Mouse (Mus musculus): ENCODE measurements around the gene Nipa1. TPM values are rescaled to one million over a fixed set of nuclear protein-coding genes. Genes with fewer than 3 reads are reported as not detected.

Gene Nipa1
- polyA plus RNA-seq, 1 experiment from 2014 or later, result 3.5 TPM

GRCm38 (mm10) chr7:55928649-55929048 lies 91.1 kb downstream of the Nipa1 start:
- no peak; the same call in 1 of the 2 replicates for ATAC-seq (replicated peaks; ENCODE audit: extremely low read depth, insufficient read depth, low FRiP score)
- Histone ChIP-seq H3K27me3 (ENCODE audit: control insufficient read depth, insufficient read depth, low read length) (no peaks in the 10 kb centered on the region), H3K27ac (ENCODE audit: low read length) (no peak overlapping the region), H3K4me1 (ENCODE audit: control insufficient read depth, insufficient read depth, low read length) (no peaks in the 10 kb centered on the region), H3K9ac (ENCODE audit: low read length) (no peak overlapping the region), H3K4me2 (ENCODE audit: low read depth, low read length) (no peak overlapping the region), H3K4me3 (ENCODE audit: low read length) (no peak overlapping the region), H3K36me3 (ENCODE audit: control insufficient read depth, insufficient read depth) (peaks cover 44% of the 10 kb centered on the region), H3K9me3 (replicated peaks; ENCODE audit: control insufficient read depth, low read length) (no peaks in the 10 kb centered on the region)
- WGBS, result 73% methylated on average over 2 of the region's 2 CpGs

Other genes with a start within 250 kb of the Nipa1 start
- 17.0 and 22.6 TPM in 2 replicates for gene Tubgcp5, start 225.8 kb downstream of the Nipa1 start, polyA plus RNA-seq (2015; fragmentation: Nextera tagmentation; extraction: Ambion mirVana)
- gene Cyfip1, start 178.2 kb downstream of the Nipa1 start, polyA plus RNA-seq (2015; fragmentation: Nextera tagmentation; extraction: Ambion mirVana), result 44.5 and 54.1 TPM in 2 replicates
- gene Nipa2, start 57.5 kb downstream of the Nipa1 start, polyA plus RNA-seq (2015; fragmentation: Nextera tagmentation; extraction: Ambion mirVana), result 31.9 and 33.8 TPM in 2 replicates
- gene Herc2, start 30.2 kb upstream of the Nipa1 start, polyA plus RNA-seq (2015; fragmentation: Nextera tagmentation; extraction: Ambion mirVana), result 16.0 and 16.5 TPM in 2 replicates
- gene Oca2, start 219.8 kb upstream of the Nipa1 start, polyA plus RNA-seq (2015; fragmentation: Nextera tagmentation; extraction: Ambion mirVana), result not detected in 2 replicates